Mouse (Mus musculus): ENCODE measurements around the gene Acadm. TPM values are rescaled to one million over a fixed set of nuclear protein-coding genes. Genes with fewer than 3 reads are reported as not detected.

The Acadm gene
- polyA plus RNA-seq, 1 experiment from 2014 or later, result 68.9 TPM

DNA sequence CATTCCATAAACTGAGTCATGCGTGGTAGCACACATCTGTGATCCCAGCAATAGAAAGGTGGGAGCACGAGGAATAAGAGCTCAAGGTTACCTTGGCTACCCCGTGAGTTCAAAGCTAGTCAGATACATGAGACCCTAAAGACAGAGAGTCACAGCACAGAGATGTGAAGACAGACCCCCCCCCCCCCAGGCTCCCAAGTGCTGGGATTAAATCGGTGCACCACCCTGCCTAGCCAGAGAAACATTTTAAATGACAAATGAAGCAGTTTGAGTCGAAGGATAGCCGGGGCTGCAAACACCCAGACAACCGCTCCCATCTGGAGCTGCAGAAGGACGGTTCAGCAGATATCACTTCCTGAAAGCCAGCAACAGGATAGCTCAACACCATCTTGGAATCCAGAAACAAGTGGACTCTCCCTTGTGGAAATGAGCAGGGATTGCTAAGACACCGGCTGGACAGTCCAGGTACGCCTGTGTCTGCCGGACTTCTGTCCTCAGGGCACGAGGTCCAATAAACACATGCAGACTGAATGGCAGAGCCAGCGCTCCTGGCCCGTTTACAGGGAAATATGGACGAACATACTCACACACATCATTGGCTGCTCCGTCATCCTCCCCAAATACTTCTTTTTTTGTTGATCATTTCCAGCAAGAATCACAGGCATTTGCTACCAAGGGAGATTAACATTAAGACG lies 7.2 kb downstream of the Acadm start:
- no peak for ATAC-seq (ENCODE audit: insufficient number of reproducible peaks, low FRiP score, low TSS enrichment, low read depth)
- Histone ChIP-seq H3K4me1 (no peaks in the 10 kb centered on the region), H3K9me3 (no peaks in the 10 kb centered on the region), H3K4me3 (no peak overlapping the region), H3K4me2 (no peak overlapping the region), H3K27me3 (no peaks in the 10 kb centered on the region), H3K36me3 (peaks cover 68% of the 10 kb centered on the region), H3K27ac (no peak overlapping the region), H3K9ac (no peak overlapping the region)
- WGBS, result 86% methylated on average over 17 of the region's 17 CpGs

DNA sequence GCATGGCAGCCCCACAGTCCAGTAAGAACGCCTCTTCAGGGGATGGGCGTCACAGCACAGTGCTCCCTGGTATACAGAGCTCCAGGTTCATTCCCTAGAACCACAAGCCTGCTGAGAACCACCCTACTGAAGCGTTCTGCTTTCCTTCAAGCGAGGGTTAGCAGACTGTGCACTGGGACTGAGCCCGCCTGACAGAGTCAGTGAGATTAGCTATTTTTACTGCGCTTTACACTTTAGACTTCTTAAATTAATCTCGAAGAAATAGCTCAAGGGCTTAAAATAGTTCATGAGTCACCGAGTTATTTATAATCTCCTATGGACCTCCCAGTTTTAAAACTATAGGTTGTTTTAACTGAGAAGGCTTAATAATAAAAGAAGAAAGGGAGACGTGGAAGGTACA lies 8.6 kb downstream of the Acadm start:
- Histone ChIP-seq H3K27me3 (no peaks in the 10 kb centered on the region), H3K9me3 (no peaks in the 10 kb centered on the region), H3K36me3 (peaks cover 68% of the 10 kb centered on the region), H3K4me2 (no peak overlapping the region), H3K27ac (no peak overlapping the region), H3K9ac (no peak overlapping the region), H3K4me1 (no peaks in the 10 kb centered on the region), H3K4me3 (no peak overlapping the region)
- 83% methylated on average over 9 of the region's 9 CpGs for WGBS
- ATAC-seq (ENCODE audit: insufficient number of reproducible peaks, low FRiP score, low TSS enrichment, low read depth), result no peak

DNA sequence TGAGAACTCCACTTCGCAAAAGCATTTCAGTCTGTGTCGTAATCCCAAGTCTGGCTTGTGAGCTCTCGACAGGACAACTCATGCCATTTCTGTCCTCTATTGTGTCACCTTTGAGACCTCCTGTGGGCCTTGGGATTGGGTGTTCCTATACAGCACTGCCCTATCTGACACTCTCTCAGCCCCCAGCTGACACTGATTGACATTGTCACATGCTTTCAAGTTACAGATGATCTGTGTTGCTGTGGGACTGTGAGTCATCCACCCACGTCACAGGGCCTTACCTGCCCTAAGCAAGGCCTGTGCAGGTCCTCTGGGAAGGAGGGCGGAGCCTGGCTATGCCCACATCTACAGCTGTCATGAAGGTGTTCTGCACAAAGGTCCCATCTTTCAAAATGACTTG lies 12.0 kb downstream of the Acadm start:
- H3K9ac ChIP-seq, result no peak overlapping the region
- H3K4me1 ChIP-seq, result no peaks in the 10 kb centered on the region
- no peaks in the 10 kb centered on the region for H3K27me3 ChIP-seq
- H3K4me2 ChIP-seq, result no peak overlapping the region
- no peak for ATAC-seq (ENCODE audit: insufficient number of reproducible peaks, low FRiP score, low TSS enrichment, low read depth)
- 86% methylated on average over 5 of the region's 5 CpGs for WGBS
- no peak overlapping the region for H3K27ac ChIP-seq
- peaks cover 81% of the 10 kb centered on the region for H3K36me3 ChIP-seq
- H3K9me3 ChIP-seq, result no peaks in the 10 kb centered on the region
- no peak overlapping the region for H3K4me3 ChIP-seq

DNA sequence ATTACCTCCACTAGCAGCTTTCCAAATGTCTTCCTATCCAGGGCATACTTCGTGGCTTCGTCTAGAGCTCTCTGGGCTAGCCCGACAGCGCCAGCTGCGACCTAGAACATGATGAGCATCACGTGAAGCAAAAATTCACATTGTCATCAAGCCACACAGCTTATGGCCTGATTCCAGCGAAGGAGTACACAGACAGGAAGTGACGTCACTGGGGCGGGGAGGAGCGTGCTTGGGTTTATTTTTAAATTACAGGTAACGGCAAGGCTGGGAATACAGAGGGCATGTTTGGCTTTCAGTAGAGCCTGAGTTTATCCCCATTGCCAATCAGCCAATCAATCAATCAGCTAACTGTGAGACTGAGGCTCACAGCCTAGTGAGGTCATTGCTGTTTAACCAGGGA lies 14.9 kb downstream of the Acadm start:
- Histone ChIP-seq H3K27me3 (no peaks in the 10 kb centered on the region), H3K4me2 (no peak overlapping the region), H3K36me3 (peaks cover 72% of the 10 kb centered on the region), H3K9ac (no peak overlapping the region), H3K9me3 (no peaks in the 10 kb centered on the region), H3K4me3 (no peak overlapping the region), H3K4me1 (no peaks in the 10 kb centered on the region), H3K27ac (no peak overlapping the region)
- no peak for ATAC-seq (ENCODE audit: insufficient number of reproducible peaks, low FRiP score, low TSS enrichment, low read depth)
- 91% methylated on average over 11 of the region's 11 CpGs for WGBS

DNA sequence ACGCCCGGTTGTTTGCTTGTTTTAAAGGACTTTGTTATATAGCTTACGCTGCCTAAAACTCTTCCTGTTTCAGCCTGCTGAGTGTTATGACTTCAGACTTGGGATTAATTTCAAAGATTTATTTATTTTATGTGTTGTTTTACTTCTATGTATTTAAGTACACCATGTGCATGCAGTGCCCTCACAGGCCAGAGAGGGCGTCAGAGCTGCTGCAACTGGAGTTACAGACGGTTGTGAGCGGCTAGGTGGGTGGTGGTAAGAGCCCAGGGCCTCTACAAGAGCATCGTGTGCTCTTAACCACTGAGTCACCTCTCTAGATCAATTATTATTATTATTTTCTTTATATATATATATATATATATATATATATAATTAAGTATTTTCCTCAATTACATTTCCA lies 18.1 kb downstream of the Acadm start:
- Histone ChIP-seq H3K27me3 (no peaks in the 10 kb centered on the region), H3K9me3 (no peaks in the 10 kb centered on the region), H3K9ac (no peak overlapping the region), H3K36me3 (peaks cover 59% of the 10 kb centered on the region), H3K27ac (no peak overlapping the region), H3K4me1 (no peaks in the 10 kb centered on the region), H3K4me3 (no peak overlapping the region), H3K4me2 (no peak overlapping the region)
- no peak for ATAC-seq (ENCODE audit: insufficient number of reproducible peaks, low FRiP score, low TSS enrichment, low read depth)
- 88% methylated on average over 7 of the region's 7 CpGs for WGBS

DNA sequence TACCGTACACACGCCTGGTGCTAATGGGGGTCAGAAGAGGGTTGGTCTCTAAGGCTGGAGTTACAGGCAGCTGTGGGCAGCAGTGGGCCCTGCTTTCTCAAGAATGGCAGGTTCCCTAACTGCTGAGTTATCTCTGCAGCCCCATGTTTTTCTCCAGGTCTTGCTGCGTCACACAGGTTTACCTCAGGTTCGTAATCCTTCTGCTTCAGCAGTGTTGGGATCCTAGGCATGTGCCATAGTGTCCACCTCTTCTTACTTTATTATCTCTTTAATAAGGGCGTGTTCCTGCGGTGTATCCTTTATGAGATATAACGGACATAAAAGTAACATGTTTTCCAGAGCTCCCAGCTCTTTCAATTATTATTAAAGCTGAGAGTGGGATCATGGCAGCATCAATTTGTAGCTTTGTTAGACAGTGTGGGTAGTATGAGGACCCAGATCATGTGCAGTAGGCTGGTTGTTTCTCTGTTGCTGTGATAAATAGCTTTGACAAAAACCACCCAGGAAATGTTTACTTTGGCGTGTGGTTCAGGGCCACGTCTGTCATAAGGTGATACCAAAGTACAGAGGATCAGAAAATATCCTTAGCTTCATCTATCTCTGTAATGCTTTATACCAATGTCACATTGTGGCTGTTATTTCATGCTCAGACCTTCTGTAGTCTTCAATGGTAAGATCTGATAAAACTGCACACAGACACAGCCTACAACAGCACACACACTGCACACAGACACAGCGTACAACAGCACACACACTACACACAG lies 23.1 kb downstream of the Acadm start:
- Histone ChIP-seq H3K27ac (no peak overlapping the region), H3K4me3 (no peak overlapping the region), H3K9ac (no peak overlapping the region), H3K36me3 (peaks cover 32% of the 10 kb centered on the region), H3K27me3 (no peaks in the 10 kb centered on the region), H3K9me3 (no peaks in the 10 kb centered on the region), H3K4me1 (no peaks in the 10 kb centered on the region), H3K4me2 (no peak overlapping the region)
- 94% methylated on average over 10 of the region's 10 CpGs for WGBS
- no peak for ATAC-seq (ENCODE audit: insufficient number of reproducible peaks, low FRiP score, low TSS enrichment, low read depth)

DNA sequence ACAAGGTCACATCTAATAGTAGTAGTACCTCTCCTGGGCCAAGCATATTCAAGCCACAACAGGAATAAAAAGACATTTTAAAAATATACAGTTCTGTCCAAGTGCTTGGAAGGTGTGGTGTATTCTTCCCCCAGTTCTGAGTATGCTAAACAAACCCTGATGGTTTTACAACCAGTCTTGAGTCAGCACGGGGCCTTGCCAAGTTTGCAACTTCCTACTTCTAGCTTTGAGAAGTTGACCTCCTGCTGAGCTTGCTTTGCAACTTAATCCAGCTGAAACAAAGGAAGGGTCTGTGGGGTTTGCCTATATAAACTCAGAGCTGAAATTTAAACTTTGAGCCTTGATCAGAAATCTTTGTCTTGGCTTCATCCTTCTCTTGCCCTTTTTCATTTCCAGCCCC lies 27.2 kb downstream of the Acadm start:
- no peak for ATAC-seq (ENCODE audit: insufficient number of reproducible peaks, low FRiP score, low TSS enrichment, low read depth)
- Histone ChIP-seq H3K4me3 (no peak overlapping the region), H3K4me2 (no peak overlapping the region), H3K9me3 (no peaks in the 10 kb centered on the region), H3K27me3 (no peaks in the 10 kb centered on the region), H3K4me1 (peaks cover 8% of the 10 kb centered on the region; the same call in 1 of the 2 replicates), H3K27ac (no peak overlapping the region), H3K36me3 (peaks cover 13% of the 10 kb centered on the region), H3K9ac (no peak overlapping the region)
- WGBS, result 5% methylated on average over 1 of the region's 1 CpGs

DNA sequence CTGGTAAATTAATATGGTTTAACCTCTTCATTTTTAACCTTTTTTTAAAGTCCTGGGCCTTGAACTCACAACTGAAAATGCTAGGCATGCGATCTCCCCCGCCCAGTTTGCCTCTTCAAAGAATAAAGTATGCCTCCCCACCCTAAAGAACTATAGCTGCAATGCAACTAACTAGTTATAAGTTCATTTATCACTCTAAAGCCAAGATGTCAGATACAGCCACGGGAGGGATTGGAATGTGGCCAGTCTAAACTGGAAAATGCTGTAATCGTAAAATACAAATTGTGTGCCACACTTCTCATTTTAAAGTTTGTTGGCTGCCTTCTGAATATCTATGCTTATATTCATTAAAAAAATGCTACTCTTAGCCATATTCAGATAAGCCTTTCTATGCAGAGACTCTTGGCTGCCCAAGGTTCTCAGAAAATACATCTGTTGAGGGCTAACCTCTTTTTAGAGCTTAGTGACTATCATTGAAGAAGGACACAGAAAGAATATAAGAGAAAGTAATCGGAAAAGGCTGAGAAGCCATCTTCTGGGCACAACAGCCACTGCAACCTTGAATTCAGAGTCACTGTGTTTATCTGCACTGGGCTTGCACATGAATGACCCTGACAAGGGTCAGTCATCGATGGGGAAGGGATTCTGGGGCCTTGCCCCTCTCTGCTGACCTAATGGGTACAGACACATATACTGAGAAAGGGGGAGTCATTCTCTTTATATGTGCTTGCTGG lies 30.8 kb downstream of the Acadm start:
- WGBS, result 39% methylated on average over 6 of the region's 6 CpGs
- Histone ChIP-seq H3K9ac (peak overlapping the region; percentile 54), H3K4me3 (peak overlapping the region; percentile 84), H3K4me2 (peak overlapping the region; percentile 72), H3K9me3 (no peaks in the 10 kb centered on the region), H3K27me3 (no peaks in the 10 kb centered on the region), H3K36me3 (peaks cover 28% of the 10 kb centered on the region), H3K4me1 (peaks cover 36% of the 10 kb centered on the region), H3K27ac (peak overlapping the region; percentile 97)
- ATAC-seq (ENCODE audit: insufficient number of reproducible peaks, low FRiP score, low TSS enrichment, low read depth), result no peak

DNA sequence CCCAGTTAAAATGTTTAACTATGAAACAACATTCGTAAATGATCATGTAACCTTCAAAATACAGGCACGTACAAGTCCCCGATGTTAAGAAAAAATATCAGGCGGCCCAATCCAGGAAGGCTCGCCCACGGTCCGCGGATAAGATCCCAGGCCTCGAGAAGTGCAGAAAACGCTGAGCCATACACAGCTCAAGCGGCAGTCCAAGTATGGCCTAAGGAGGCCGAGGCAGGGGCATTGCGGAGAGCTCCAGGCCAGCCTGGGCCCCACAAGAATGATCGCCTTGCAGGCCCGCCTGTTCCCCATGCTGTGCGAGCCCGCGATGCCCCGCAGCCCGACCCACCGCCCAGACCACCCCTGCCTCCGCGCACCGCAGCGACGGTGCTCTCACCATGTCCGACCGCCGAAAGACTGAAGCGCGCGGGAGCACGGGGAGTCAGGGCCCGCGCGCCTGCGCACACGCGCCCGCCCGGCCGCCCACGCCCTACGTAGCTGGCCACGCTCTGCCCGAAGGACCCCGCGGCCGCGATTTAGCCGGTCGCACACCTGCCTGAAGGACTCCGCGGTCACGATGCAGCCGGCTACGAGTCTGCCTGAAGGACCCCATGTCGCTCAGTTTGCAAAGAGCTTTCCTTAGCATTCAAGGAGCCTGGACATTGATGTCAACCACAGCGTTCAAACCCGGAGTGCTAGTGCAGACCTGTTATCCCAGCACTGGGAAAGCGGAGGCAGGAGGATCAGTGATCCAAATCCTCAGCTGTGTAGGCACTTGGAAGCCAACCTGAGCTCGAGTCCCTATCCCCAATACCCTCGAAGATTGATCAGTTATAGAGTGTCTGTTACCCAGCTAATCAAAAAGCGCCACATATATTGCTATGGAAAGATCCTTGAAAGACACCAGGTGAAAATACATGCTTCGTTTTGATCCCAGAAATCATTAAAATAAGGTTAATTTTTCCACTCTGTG lies 31.6 kb downstream of the Acadm start, which contains the start of gene Rabggtb:
Gene Rabggtb, minus strand, starts transcription at position 464 of the 964 bp plus-strand sequence.
- H3K4me1 ChIP-seq, result peaks cover 37% of the 10 kb centered on the region
- peak; percentile 96 for ATAC-seq (ENCODE audit: insufficient number of reproducible peaks, low FRiP score, low TSS enrichment, low read depth)
- peaks cover 36% of the 10 kb centered on the region for H3K36me3 ChIP-seq
- no peaks in the 10 kb centered on the region for H3K27me3 ChIP-seq
- peak within 1 kb of the TSS; percentile 97 for H3K27ac ChIP-seq
- no peaks in the 10 kb centered on the region for H3K9me3 ChIP-seq
- peak within 1 kb of the TSS; percentile 72 for H3K4me2 ChIP-seq
- H3K4me3 ChIP-seq, result peak within 1 kb of the TSS; percentile 84
- peak within 1 kb of the TSS; percentile 96 for H3K9ac ChIP-seq
- WGBS, result under 1% methylated on average over 65 of the region's 65 CpGs

DNA sequence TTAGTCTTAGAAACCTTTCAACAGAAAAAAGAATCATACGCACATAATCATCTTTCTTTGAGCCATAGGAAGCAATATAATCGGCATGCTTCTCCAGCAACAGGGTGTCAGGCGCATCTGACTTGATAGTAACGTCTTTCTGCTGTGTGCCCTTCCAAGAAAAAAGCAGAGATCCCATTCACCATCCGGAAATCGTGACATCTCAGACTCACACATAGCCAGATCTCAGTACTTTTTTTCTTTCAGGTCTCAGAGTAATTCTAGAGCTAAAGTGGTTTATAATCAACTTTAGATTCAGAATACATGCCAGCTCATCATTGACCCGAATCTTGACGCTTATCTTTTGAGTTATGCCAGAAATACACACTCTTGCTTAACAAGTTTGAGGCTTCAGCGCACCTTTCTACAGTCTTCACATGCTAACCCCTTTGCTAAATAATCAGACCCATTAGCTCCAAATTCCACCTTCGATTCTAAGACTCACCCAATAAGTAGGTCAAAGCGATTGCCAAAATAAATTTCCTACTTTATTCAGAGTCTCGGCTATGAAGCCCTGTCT lies 32.5 kb downstream of the Acadm start:
- Histone ChIP-seq H3K9me3 (no peaks in the 10 kb centered on the region), H3K9ac (peak overlapping the region; percentile 96), H3K4me2 (peak overlapping the region; percentile 72), H3K36me3 (peaks cover 42% of the 10 kb centered on the region), H3K4me1 (peaks cover 37% of the 10 kb centered on the region), H3K4me3 (peak overlapping the region; percentile 84), H3K27me3 (no peaks in the 10 kb centered on the region), H3K27ac (peak overlapping the region; percentile 97)
- 3% methylated on average over 12 of the region's 12 CpGs for WGBS
- no peak for ATAC-seq (ENCODE audit: insufficient number of reproducible peaks, low FRiP score, low TSS enrichment, low read depth)

Data from limb, embryonic 15.5 days (tissue).